Mouse (Mus musculus): ENCODE data around the gene Olfr1034. TPM values are rescaled to one million over a fixed set of nuclear protein-coding genes. Genes with fewer than 3 reads are reported as not detected.
"Not testable (repeated sequence)": the region's sequence is repeated elsewhere in the genome, so short reads cannot be mapped to it uniquely, and the experiment has no call there.

Olfr1034 gene
- total RNA-seq (2014; fragmentation: Nextera tagmentation) (not detected in 2 replicates), total RNA-seq (2017) (not detected in 2 replicates)

DNA sequence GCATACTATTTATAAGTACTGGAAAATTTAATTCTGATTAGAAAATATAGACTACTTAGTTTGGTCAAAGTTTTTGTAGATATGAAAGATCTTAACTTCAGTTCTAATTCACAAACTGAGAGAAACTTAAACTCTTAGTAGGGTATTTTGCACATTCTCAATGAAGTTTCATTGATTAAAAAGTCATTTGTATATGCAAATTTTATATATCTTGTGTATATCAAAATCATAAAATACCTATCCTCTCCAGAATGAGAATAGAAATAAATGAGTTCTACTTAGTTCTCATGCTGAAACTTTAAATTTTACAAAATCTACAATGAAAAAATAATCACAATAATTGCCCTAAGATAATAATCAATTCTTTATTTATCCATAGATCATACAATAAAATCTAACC lies at the start of gene Olfr1034:
TSS of gene Olfr1034 (plus strand) at position 301 of the 400 bp plus-strand sequence.
- ATAC-seq (replicated peaks; ENCODE audit: low FRiP score, low TSS enrichment, poor library complexity, severe bottlenecking) = no peak

DNA sequence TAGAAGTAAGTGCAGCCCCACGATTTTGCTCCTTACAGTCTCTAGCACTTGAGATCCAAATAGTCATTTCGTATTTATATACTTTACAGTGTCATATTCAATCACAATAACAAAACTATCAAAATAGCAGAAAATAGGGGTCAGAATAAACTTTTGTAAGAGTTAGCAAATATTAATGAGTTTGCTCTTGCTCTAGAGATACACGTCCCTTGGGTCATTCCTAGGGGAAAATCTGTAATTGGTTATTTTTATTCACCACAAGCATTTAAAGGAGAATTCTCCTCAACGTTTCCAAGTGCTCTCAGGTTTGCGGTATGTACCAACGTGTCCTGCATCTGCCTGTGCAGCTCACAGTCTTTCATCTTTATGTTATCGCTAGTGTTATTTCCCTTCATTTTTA lies 40.4 kb upstream of the Olfr1034 start, which contains the start of gene Olfr1032:
TSS of gene Olfr1032 (plus strand) at position 301 of the 400 bp plus-strand sequence.
- no peak for ATAC-seq (replicated peaks; ENCODE audit: low FRiP score, low TSS enrichment, poor library complexity, severe bottlenecking)

DNA sequence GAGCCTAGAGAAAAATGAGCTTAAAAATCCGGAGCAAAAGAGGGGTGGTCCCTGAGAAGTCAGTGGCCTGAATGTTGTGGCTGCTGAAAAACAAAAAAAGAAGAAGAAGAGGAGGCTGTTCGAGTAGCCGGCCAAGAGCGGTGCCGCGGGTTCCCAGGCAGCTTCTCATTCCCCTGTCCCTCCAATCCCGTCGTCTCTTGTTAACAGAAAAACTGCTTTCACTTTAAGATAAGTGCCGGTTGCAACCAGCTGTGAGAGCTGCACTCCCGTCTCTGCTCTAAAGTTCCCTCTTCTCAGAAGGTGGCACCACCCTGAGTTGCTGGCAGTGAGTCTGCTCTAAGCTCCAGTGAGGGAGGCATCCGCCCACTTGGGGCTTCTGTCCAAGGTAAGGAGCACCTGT lies 25.3 kb upstream of the Olfr1034 start, which contains the start of gene Olfr1033:
TSS of gene Olfr1033 (plus strand) at position 228 of the 400 bp plus-strand sequence.
- not testable (repeated sequence) for ATAC-seq (replicated peaks; ENCODE audit: low FRiP score, low TSS enrichment, poor library complexity, severe bottlenecking)

DNA sequence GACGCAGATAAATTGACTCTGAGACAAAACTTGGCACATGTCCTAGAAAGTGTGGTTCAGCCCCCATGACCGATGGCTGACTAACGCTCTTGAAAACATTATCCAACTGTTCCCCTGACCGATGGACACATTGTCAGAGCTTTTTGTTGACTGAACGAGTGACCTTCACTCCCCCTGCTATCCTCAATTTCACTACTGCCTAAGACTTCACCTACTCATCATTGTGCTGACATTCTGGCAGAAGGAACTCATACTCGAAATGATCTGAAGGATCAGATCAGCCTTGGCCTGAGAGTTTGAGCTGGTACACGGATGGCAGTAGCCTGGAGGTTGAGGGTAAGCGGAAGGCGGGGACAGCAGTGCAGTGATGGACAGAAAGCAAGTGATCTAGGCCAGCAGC lies 24.1 kb upstream of the Olfr1034 start:
- not testable (repeated sequence) for ATAC-seq (replicated peaks; ENCODE audit: low FRiP score, low TSS enrichment, poor library complexity, severe bottlenecking)

DNA sequence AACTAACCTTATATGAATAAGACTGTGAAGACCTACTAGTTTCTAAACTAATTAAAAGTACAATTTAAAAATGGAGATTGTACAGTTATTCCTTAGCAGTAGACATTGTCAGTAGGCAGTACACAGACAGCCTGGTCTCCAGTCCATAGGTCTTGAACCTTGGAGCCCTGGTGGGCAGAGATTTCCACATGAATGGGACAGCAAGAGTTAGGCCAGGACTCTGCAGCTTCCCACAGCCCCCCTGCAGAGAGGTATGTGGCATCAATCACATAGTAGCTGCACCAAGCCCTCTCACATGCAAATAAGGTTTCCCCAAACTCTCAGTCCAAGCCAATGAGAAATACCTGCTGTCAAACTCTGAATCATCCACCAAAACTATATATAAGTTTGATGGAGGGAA lies 5.1 kb downstream of the Olfr1034 start:
- ATAC-seq (replicated peaks; ENCODE audit: low FRiP score, low TSS enrichment, poor library complexity, severe bottlenecking) = not testable (repeated sequence)

DNA sequence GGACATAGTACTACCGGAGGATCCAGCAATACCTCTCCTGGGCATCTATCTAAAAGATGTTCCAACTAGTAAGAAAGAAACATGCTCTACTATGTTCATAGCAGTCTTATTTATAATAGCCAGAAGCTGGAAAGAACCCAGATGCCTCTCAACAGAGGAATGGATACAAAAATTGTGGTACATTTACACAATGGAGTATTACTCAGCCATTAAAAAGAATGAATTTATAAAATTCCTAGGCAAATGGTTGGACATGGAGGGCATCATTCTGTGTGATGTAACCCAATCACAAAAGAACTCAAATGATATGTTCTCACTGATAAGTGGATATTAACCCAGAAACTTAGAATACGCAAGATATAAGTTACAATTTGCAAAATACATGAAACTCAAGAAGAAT lies 18.1 kb downstream of the Olfr1034 start:
- ATAC-seq (replicated peaks; ENCODE audit: low FRiP score, low TSS enrichment, poor library complexity, severe bottlenecking) = not testable (repeated sequence)

DNA sequence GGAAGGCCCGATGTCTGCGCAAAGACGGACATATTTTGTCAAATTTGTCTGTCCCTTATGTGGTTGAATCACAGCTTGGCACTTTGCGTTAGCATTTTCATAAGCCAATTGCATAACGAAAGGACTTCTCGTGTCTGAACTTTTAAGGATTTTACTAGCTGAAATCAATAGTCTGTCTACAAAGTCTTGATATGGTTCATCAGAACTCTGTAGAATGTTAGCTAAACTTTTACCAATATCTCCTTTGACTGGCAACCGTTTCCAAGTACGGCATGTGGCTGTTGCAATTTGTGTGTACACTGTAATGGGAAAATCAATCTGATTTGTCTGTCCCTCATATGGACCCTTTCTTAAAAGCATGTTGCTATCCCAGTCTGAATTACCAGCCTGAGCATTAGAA lies 24.5 kb downstream of the Olfr1034 start:
- ATAC-seq (replicated peaks; ENCODE audit: low FRiP score, low TSS enrichment, poor library complexity, severe bottlenecking) = no peak

DNA sequence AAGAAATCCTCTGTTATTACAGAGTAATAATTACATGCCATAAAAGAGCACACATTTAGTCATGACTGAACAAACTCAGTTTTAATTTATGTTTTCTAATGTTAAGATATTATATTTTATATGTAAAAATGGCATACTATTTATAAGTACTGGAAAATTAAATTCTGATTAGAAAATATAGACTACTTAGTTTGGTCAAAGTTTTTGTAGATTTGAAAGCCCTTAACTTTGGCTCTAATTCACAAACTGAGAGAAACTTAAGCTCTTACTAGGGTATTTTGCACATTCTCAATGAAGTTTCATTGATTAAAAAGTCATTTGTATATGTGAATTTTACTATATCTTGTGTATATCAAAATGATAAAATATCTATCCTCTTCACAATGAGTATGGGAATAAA lies 28.0 kb downstream of the Olfr1034 start, which contains the start of gene Olfr1036:
TSS of gene Olfr1036 (plus strand) at position 301 of the 400 bp plus-strand sequence.
- not testable (repeated sequence) for ATAC-seq (replicated peaks; ENCODE audit: low FRiP score, low TSS enrichment, poor library complexity, severe bottlenecking)

DNA sequence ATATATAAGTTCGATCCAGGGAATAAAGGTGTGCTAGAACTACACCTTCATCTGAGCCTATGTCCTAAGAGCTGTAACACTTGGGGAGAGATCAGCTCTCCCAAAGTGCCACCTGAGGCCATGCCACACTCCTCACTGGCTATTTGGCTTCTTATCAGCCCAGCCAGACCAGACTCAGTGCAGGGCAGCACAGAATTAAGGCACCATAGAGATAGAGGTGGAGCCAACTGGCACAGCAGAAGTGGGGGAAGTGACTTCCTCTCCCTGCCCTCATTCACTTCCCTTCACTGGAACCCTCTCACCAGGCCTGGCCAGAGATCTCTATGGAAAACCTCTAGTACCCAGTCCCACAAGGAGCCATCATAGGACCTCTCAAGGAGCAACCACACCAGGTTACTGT lies 34.8 kb downstream of the Olfr1034 start:
- ATAC-seq (replicated peaks; ENCODE audit: low FRiP score, low TSS enrichment, poor library complexity, severe bottlenecking) = 0 out of 2 replicates have a peak, but pooled peaks have one; percentile 52

DNA sequence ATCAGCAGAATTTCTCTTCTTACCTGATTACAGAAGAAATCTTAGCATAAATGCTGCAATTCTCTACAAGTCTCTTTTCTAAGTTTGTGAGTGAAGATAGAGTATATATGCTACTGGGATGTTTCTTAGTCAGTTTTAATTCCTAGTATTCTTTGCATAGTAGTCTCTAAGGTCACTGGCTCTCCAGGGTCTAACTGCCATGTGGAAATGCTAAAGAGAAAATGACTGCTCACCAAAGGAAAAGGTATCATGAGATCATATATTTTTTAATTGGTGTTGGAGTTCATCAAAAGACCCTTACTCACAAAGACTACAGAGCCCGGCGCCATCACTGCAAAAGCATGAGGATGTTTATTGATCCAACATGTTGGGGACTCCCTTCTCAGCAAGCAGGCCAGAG lies 41.6 kb downstream of the Olfr1034 start, which contains the start of gene Olfr1037:
TSS of gene Olfr1037 (minus strand) at position 101 of the 400 bp plus-strand sequence.
- ATAC-seq (replicated peaks; ENCODE audit: low FRiP score, low TSS enrichment, poor library complexity, severe bottlenecking) = no peak

Other genes with a start within 250 kb of the Olfr1034 start
- not detected in 2 replicates for gene Olfr1016, start 243.3 kb upstream of the Olfr1034 start, total RNA-seq (2014; fragmentation: Nextera tagmentation)
- gene Olfr1016, start 243.3 kb upstream of the Olfr1034 start, total RNA-seq (2017) = not detected in 2 replicates
- gene Olfr1018, start 227.4 kb upstream of the Olfr1034 start, total RNA-seq (2014; fragmentation: Nextera tagmentation) = not detected in 2 replicates
- not detected in 2 replicates for gene Olfr1018, start 227.4 kb upstream of the Olfr1034 start, total RNA-seq (2017)
- gene Olfr1019, start 200.4 kb upstream of the Olfr1034 start, total RNA-seq (2014; fragmentation: Nextera tagmentation) = not detected in 2 replicates
- not detected in 2 replicates for gene Olfr1019, start 200.4 kb upstream of the Olfr1034 start, total RNA-seq (2017)
- gene Olfr1020, start 198.8 kb upstream of the Olfr1034 start, total RNA-seq (2014; fragmentation: Nextera tagmentation) = not detected in 2 replicates
- gene Olfr1020, start 198.8 kb upstream of the Olfr1034 start, total RNA-seq (2017) = not detected in 2 replicates
- gene Olfr1022, start 177.3 kb upstream of the Olfr1034 start, total RNA-seq (2014; fragmentation: Nextera tagmentation) = not detected in 2 replicates
- not detected in 2 replicates for gene Olfr1022, start 177.3 kb upstream of the Olfr1034 start, total RNA-seq (2017)
- gene Olfr1023, start 160.2 kb upstream of the Olfr1034 start, total RNA-seq (2014; fragmentation: Nextera tagmentation) = not detected in 2 replicates
- gene Olfr1023, start 160.2 kb upstream of the Olfr1034 start, total RNA-seq (2017) = not detected in 2 replicates
- gene Olfr1024, start 140.8 kb upstream of the Olfr1034 start, total RNA-seq (2014; fragmentation: Nextera tagmentation) = not detected in 2 replicates
- not detected in 2 replicates for gene Olfr1024, start 140.8 kb upstream of the Olfr1034 start, total RNA-seq (2017)
- not detected in 2 replicates for gene Olfr1025-ps1, start 130.7 kb upstream of the Olfr1034 start, total RNA-seq (2014; fragmentation: Nextera tagmentation)
- gene Olfr1025-ps1, start 130.7 kb upstream of the Olfr1034 start, total RNA-seq (2017) = not detected in 2 replicates
- not detected in 2 replicates for gene Olfr1026, start 124.3 kb upstream of the Olfr1034 start, total RNA-seq (2014; fragmentation: Nextera tagmentation)
- gene Olfr1026, start 124.3 kb upstream of the Olfr1034 start, total RNA-seq (2017) = not detected in 2 replicates
- gene Olfr1028, start 95.4 kb upstream of the Olfr1034 start, total RNA-seq (2014; fragmentation: Nextera tagmentation) = not detected in 2 replicates
- not detected in 2 replicates for gene Olfr1028, start 95.4 kb upstream of the Olfr1034 start, total RNA-seq (2017)
- not detected in 2 replicates for gene Olfr1029, start 72.0 kb upstream of the Olfr1034 start, total RNA-seq (2014; fragmentation: Nextera tagmentation)
- gene Olfr1029, start 72.0 kb upstream of the Olfr1034 start, total RNA-seq (2017) = not detected in 2 replicates
- gene Olfr1030, start 66.6 kb upstream of the Olfr1034 start, total RNA-seq (2014; fragmentation: Nextera tagmentation) = not detected in 2 replicates
- not detected in 2 replicates for gene Olfr1030, start 66.6 kb upstream of the Olfr1034 start, total RNA-seq (2017)
- gene Olfr1031, start 55.6 kb upstream of the Olfr1034 start, total RNA-seq (2014; fragmentation: Nextera tagmentation) = not detected in 2 replicates
- not detected in 2 replicates for gene Olfr1031, start 55.6 kb upstream of the Olfr1034 start, total RNA-seq (2017)
- not detected in 2 replicates for gene Olfr1032, start 40.3 kb upstream of the Olfr1034 start, total RNA-seq (2014; fragmentation: Nextera tagmentation)
- gene Olfr1032, start 40.3 kb upstream of the Olfr1034 start, total RNA-seq (2017) = not detected in 2 replicates
- gene Olfr1033, start 25.2 kb upstream of the Olfr1034 start, total RNA-seq (2014; fragmentation: Nextera tagmentation) = 0.09 TPM in 1 of 2 replicates, not detected in the other
- gene Olfr1033, start 25.2 kb upstream of the Olfr1034 start, total RNA-seq (2017) = not detected in 2 replicates
- not detected in 2 replicates for gene Olfr1036, start 28.1 kb downstream of the Olfr1034 start, total RNA-seq (2014; fragmentation: Nextera tagmentation)
- gene Olfr1036, start 28.1 kb downstream of the Olfr1034 start, total RNA-seq (2017) = not detected in 2 replicates
- gene Olfr1037, start 41.5 kb downstream of the Olfr1034 start, total RNA-seq (2014; fragmentation: Nextera tagmentation) = not detected in 2 replicates
- gene Olfr1037, start 41.5 kb downstream of the Olfr1034 start, total RNA-seq (2017) = not detected in 2 replicates
- not detected in 2 replicates for gene Olfr1039, start 90.1 kb downstream of the Olfr1034 start, total RNA-seq (2014; fragmentation: Nextera tagmentation)
- not detected in 2 replicates for gene Olfr1039, start 90.1 kb downstream of the Olfr1034 start, total RNA-seq (2017)
- not detected in 2 replicates for gene Olfr1040, start 100.9 kb downstream of the Olfr1034 start, total RNA-seq (2014; fragmentation: Nextera tagmentation)
- gene Olfr1040, start 100.9 kb downstream of the Olfr1034 start, total RNA-seq (2017) = not detected in 2 replicates
- gene Olfr1042, start 116.0 kb downstream of the Olfr1034 start, total RNA-seq (2014; fragmentation: Nextera tagmentation) = not detected in 2 replicates
- not detected in 2 replicates for gene Olfr1042, start 116.0 kb downstream of the Olfr1034 start, total RNA-seq (2017)
- not detected in 2 replicates for gene Olfr1043, start 121.7 kb downstream of the Olfr1034 start, total RNA-seq (2014; fragmentation: Nextera tagmentation)
- gene Olfr1043, start 121.7 kb downstream of the Olfr1034 start, total RNA-seq (2017) = not detected in 2 replicates
- gene Olfr1044, start 132.0 kb downstream of the Olfr1034 start, total RNA-seq (2014; fragmentation: Nextera tagmentation) = not detected in 2 replicates
- gene Olfr1044, start 132.0 kb downstream of the Olfr1034 start, total RNA-seq (2017) = not detected in 2 replicates
- gene Olfr52, start 139.8 kb downstream of the Olfr1034 start, total RNA-seq (2014; fragmentation: Nextera tagmentation) = not detected in 2 replicates
- not detected in 2 replicates for gene Olfr52, start 139.8 kb downstream of the Olfr1034 start, total RNA-seq (2017)
- not detected in 2 replicates for gene Olfr1045, start 157.1 kb downstream of the Olfr1034 start, total RNA-seq (2014; fragmentation: Nextera tagmentation)
- not detected in 2 replicates for gene Olfr1045, start 157.1 kb downstream of the Olfr1034 start, total RNA-seq (2017)
- gene Olfr1046, start 173.5 kb downstream of the Olfr1034 start, total RNA-seq (2014; fragmentation: Nextera tagmentation) = not detected in 2 replicates
- gene Olfr1046, start 173.5 kb downstream of the Olfr1034 start, total RNA-seq (2017) = not detected in 2 replicates
- gene Olfr1047, start 185.5 kb downstream of the Olfr1034 start, total RNA-seq (2014; fragmentation: Nextera tagmentation) = not detected in 2 replicates
- not detected in 2 replicates for gene Olfr1047, start 185.5 kb downstream of the Olfr1034 start, total RNA-seq (2017)
- not detected in 2 replicates for gene Olfr1048, start 194.4 kb downstream of the Olfr1034 start, total RNA-seq (2014; fragmentation: Nextera tagmentation)
- not detected in 2 replicates for gene Olfr1048, start 194.4 kb downstream of the Olfr1034 start, total RNA-seq (2017)
- not detected in 2 replicates for gene Olfr1049, start 212.5 kb downstream of the Olfr1034 start, total RNA-seq (2014; fragmentation: Nextera tagmentation)
- gene Olfr1049, start 212.5 kb downstream of the Olfr1034 start, total RNA-seq (2017) = not detected in 2 replicates
- gene Olfr1051, start 233.2 kb downstream of the Olfr1034 start, total RNA-seq (2014; fragmentation: Nextera tagmentation) = not detected in 2 replicates
- not detected in 2 replicates for gene Olfr1051, start 233.2 kb downstream of the Olfr1034 start, total RNA-seq (2017)
- gene Olfr1052, start 246.6 kb downstream of the Olfr1034 start, total RNA-seq (2014; fragmentation: Nextera tagmentation) = not detected in 2 replicates
- not detected in 2 replicates for gene Olfr1052, start 246.6 kb downstream of the Olfr1034 start, total RNA-seq (2017)